Mouse (Mus musculus) lung, embryonic 16.5 days (tissue): ENCODE data around the gene Ifitm10. TPM values are rescaled to one million over a fixed set of nuclear protein-coding genes. Genes with fewer than 3 reads are reported as not detected.
"Not testable (repeated sequence)": the region's sequence is repeated elsewhere in the genome, so short reads cannot be mapped to it uniquely, and the experiment has no call there.

Experiments used
- ATAC-seq: fragments of 200-750 bp; cut with Nextera tagmentation; 2 replicates; pipeline ENCODE4 v1.8.0; 2017; ENCODE audit warnings: low read depth, mild to moderate bottlenecking, moderate library complexity
- H3K27ac ChIP-seq: fragments of 300-500 bp; sonication (generic); 2 replicates; pipeline ENCODE4 v1.5.1; 2014; ENCODE audit warnings: mild to moderate bottlenecking, control low read depth, low read length
- H3K27me3 ChIP-seq: fragments of 300-500 bp; sonication (generic); 2 replicates; pipeline ENCODE4 v1.6.1; 2014; ENCODE audit warnings: low read depth, low read length, mixed read lengths; ENCODE audit not compliant: control insufficient read depth, insufficient read depth
- H3K36me3 ChIP-seq: fragments of 300-500 bp; sonication (generic); 2 replicates; pipeline ENCODE4 v1.6.1; 2014; ENCODE audit warnings: low read length; ENCODE audit not compliant: control insufficient read depth, insufficient read depth
- H3K4me1 ChIP-seq: fragments of 300-500 bp; sonication (generic); replicated peaks from 2 replicates; pipeline ENCODE4 v1.6.1; 2014; ENCODE audit warnings: low read length, mixed read lengths; ENCODE audit not compliant: control insufficient read depth, insufficient read depth
- H3K4me2 ChIP-seq: fragments of 300-500 bp; sonication (generic); 2 replicates; pipeline ENCODE4 v1.6.1; 2014; ENCODE audit warnings: low read depth, low read length, control low read depth
- H3K4me3 ChIP-seq: fragments of 300-500 bp; sonication (generic); 2 replicates; pipeline ENCODE4 v1.5.1; 2014; ENCODE audit warnings: mild to moderate bottlenecking, low read length, control low read depth
- H3K9ac ChIP-seq: fragments of 300-500 bp; sonication (generic); 2 replicates; pipeline ENCODE4 v1.6.1; 2014; ENCODE audit warnings: low read length, control low read depth
- H3K9me3 ChIP-seq: fragments of 300-500 bp; sonication (generic); 2 replicates; pipeline ENCODE4 v1.6.1; 2016; ENCODE audit warnings: low read length; ENCODE audit not compliant: control insufficient read depth
- WGBS: fragments of 180-500 bp; shearing (Covaris S2); extraction: QIAGEN DNeasy Blood & Tissue Kit; methylation state at CpG from one replicate; pipeline ENCODE4 v1.1.7; 2014; 5-methylcytosine and 5-hydroxymethylcytosine counted together
- polyA plus RNA-seq: library from polyadenylated mRNA; unstranded; fragments of >200 nt; fragmentation: Nextera tagmentation; extraction: Ambion mirVana; gene quantifications from 2 replicates; pipeline ENCODE4 v1.2.1, GENCODE M21; 2015

Ifitm10 gene
- polyA plus RNA-seq, 1 experiment from 2014 or later = 7.5 TPM

- not testable (repeated sequence) for ATAC-seq, H3K27me3 ChIP-seq
- 67% methylated on average over 1 of the region's 1 CpGs for WGBS
These were observed 94.3 kb downstream of the Ifitm10 start for GRCm38 (mm10) chr7:142279291-142279690.

DNA sequence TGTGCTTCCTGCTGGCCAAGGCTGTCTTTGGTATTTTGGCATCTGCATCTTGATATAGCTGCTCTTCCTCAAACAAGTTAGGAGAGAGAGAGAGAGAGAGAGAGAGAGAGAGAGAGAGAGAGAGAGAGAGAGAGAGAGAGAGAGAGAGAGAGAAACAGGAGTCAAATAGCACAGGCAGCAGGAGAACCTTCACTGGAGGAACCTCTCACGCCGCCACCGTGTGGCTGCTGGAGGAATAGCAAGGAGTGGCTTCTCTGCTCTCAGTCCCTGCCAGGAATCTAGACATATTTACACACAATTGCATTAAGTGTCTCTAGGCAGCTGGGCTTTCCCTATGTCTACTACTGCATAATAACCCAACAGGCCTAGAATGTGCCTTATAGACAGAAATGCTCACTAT is 95.4 kb downstream of the Ifitm10 start:
- not testable (repeated sequence) for H3K27me3 ChIP-seq, H3K4me1 ChIP-seq, H3K9me3 ChIP-seq, H3K4me2 ChIP-seq, H3K27ac ChIP-seq, H3K4me3 ChIP-seq, H3K9ac ChIP-seq, H3K36me3 ChIP-seq
- WGBS = 0% methylated on average over 3 of the region's 3 CpGs
- peak; percentile 70 for ATAC-seq

More at GRCm38 (mm10) chr7:142279291-142279690, 94.3 kb downstream of the Ifitm10 start:
- not testable (repeated sequence) for H3K9me3 ChIP-seq, H3K36me3 ChIP-seq, H3K9ac ChIP-seq, H3K4me2 ChIP-seq, H3K4me1 ChIP-seq, H3K27ac ChIP-seq, H3K4me3 ChIP-seq

Other genes starting within 250 kb of the Ifitm10 start
- gene Gm39115, start 237.7 kb downstream of the Ifitm10 start, polyA plus RNA-seq = not detected in 2 replicates
- gene Gm45337, start 229.1 kb downstream of the Ifitm10 start, polyA plus RNA-seq = not detected in 2 replicates
- not detected in 2 replicates for gene Gm29735, start 216.6 kb downstream of the Ifitm10 start, polyA plus RNA-seq
- not detected in 2 replicates for gene Gm4553, start 208.0 kb downstream of the Ifitm10 start, polyA plus RNA-seq
- gene Krtap5-2, start 197.7 kb downstream of the Ifitm10 start, polyA plus RNA-seq = not detected in 2 replicates
- not detected in 2 replicates for gene Gm10153, start 183.4 kb downstream of the Ifitm10 start, polyA plus RNA-seq
- not detected in 2 replicates for gene Krtap5-3, start 172.4 kb downstream of the Ifitm10 start, polyA plus RNA-seq
- not detected in 2 replicates for gene Gm7579, start 161.9 kb downstream of the Ifitm10 start, polyA plus RNA-seq
- not detected in 2 replicates for gene Krtap5-5, start 143.8 kb downstream of the Ifitm10 start, polyA plus RNA-seq
- not detected in 2 replicates for gene Gm40460, start 132.7 kb downstream of the Ifitm10 start, polyA plus RNA-seq
- gene Gm2431, start 115.4 kb downstream of the Ifitm10 start, polyA plus RNA-seq = not detected in 2 replicates
- gene Gm4559, start 99.4 kb downstream of the Ifitm10 start, polyA plus RNA-seq = not detected in 2 replicates
- gene Krtap5-1, start 76.6 kb downstream of the Ifitm10 start, polyA plus RNA-seq = not detected in 2 replicates
- gene Krtap5-4, start 70.2 kb downstream of the Ifitm10 start, polyA plus RNA-seq = not detected in 2 replicates
- gene Gm49369, start 8.9 kb upstream of the Ifitm10 start, polyA plus RNA-seq = 2.5 and 3.2 TPM in 2 replicates
- 302 and 328 TPM in 2 replicates for gene Ctsd, start 14.3 kb upstream of the Ifitm10 start, polyA plus RNA-seq
- 0.48 and 1.2 TPM in 2 replicates for gene Syt8, start 61.1 kb upstream of the Ifitm10 start, polyA plus RNA-seq
- gene Tnni2, start 68.1 kb upstream of the Ifitm10 start, polyA plus RNA-seq = 17.6 and 61.1 TPM in 2 replicates
- gene Lsp1, start 87.1 kb upstream of the Ifitm10 start, polyA plus RNA-seq = 110 and 118 TPM in 2 replicates
- 17.9 and 50.7 TPM in 2 replicates for gene Tnnt3, start 125.1 kb upstream of the Ifitm10 start, polyA plus RNA-seq
- 17.2 and 22.4 TPM in 2 replicates for gene Mrpl23, start 158.9 kb upstream of the Ifitm10 start, polyA plus RNA-seq